Mouse (Mus musculus) midbrain, postnatal 0 days (tissue): ENCODE results near the gene Fam126a. TPM values are rescaled to one million over a fixed set of nuclear protein-coding genes. Genes with fewer than 3 reads are reported as not detected.

Source experiments
- ATAC-seq: fragments of 200-750 bp; cut with Nextera tagmentation; 2 replicates; pipeline ENCODE4 v1.8.0; 2017; ENCODE audit warnings: moderate number of reproducible peaks, mild to moderate bottlenecking, moderate TSS enrichment, moderate library complexity; ENCODE audit not compliant: low FRiP score
- DNase-seq: peaks from one replicate; pipeline ENCODE4 v3.0.0-alpha.2; 2015; ENCODE audit warnings: low spot score
- H3K27ac ChIP-seq: fragments of 300-500 bp; sonication (generic); 2 replicates; pipeline ENCODE4 v1.5.1; 2014; ENCODE audit warnings: low read depth, mild to moderate bottlenecking, low read length, mixed read lengths
- H3K27me3 ChIP-seq: fragments of 300-500 bp; sonication (generic); 2 replicates; pipeline ENCODE4 v1.6.1; 2014; ENCODE audit warnings: low read length, control low read depth, mixed read lengths; ENCODE audit not compliant: insufficient read depth
- H3K36me3 ChIP-seq: fragments of 300-500 bp; sonication (generic); 2 replicates; pipeline ENCODE4 v1.6.1; 2014; ENCODE audit warnings: low read length, control low read depth, mixed read lengths; ENCODE audit not compliant: insufficient read depth
- H3K4me1 ChIP-seq: fragments of 300-500 bp; sonication (generic); 2 replicates; pipeline ENCODE4 v1.6.1; 2014; ENCODE audit warnings: mild to moderate bottlenecking, control low read depth, antibody characterized with exemption, low read length, mixed read lengths; ENCODE audit not compliant: insufficient read depth
- H3K4me2 ChIP-seq: fragments of 300-500 bp; sonication (generic); 2 replicates; pipeline ENCODE4 v1.6.1; 2014; ENCODE audit warnings: low read depth, mild to moderate bottlenecking, low read length, mixed read lengths; ENCODE audit not compliant: poor library complexity, severe bottlenecking
- H3K4me3 ChIP-seq: fragments of 300-500 bp; sonication (generic); 2 replicates; pipeline ENCODE4 v1.5.1; 2014; ENCODE audit warnings: low read depth, mild to moderate bottlenecking, low read length, moderate library complexity
- H3K9ac ChIP-seq: fragments of 300-500 bp; sonication (generic); replicated peaks from 2 replicates; pipeline ENCODE4 v1.6.1; 2014; ENCODE audit warnings: mild to moderate bottlenecking, low read length, moderate library complexity, mixed read lengths; ENCODE audit not compliant: poor library complexity, severe bottlenecking
- H3K9me3 ChIP-seq: fragments of 300-500 bp; sonication (generic); 2 replicates; pipeline ENCODE4 v1.6.1; 2016; ENCODE audit warnings: low read length, control low read depth
- CTCF ChIP-seq: IDR thresholded peaks from 2 replicates; pipeline ENCODE4 v1.5.1; 2016; ENCODE audit warnings: antibody characterized with exemption, mild to moderate bottlenecking
- WGBS: fragments of 180-500 bp; shearing (Covaris S2); extraction: QIAGEN DNeasy Blood & Tissue Kit; methylation state at CpG from one replicate; pipeline ENCODE4 v1.1.7; 2014; 5-methylcytosine and 5-hydroxymethylcytosine counted together
- polyA plus RNA-seq: library from polyadenylated mRNA; unstranded; fragments of >200 nt; fragmentation: Nextera tagmentation; extraction: Ambion mirVana; gene quantifications from 2 replicates; pipeline ENCODE4 v1.2.1, GENCODE M21; 2015
- total RNA-seq: library from RNA; depleted of rRNA; stranded (reverse); fragments of >200 nt; gene quantifications from 2 replicates; pipeline ENCODE4 v1.2.3, GENCODE M21; 2014

Gene Fam126a
- total and polyA plus RNA-seq, 2 experiments from 2014 or later, result 19.7 to 23.7 TPM

DNA sequence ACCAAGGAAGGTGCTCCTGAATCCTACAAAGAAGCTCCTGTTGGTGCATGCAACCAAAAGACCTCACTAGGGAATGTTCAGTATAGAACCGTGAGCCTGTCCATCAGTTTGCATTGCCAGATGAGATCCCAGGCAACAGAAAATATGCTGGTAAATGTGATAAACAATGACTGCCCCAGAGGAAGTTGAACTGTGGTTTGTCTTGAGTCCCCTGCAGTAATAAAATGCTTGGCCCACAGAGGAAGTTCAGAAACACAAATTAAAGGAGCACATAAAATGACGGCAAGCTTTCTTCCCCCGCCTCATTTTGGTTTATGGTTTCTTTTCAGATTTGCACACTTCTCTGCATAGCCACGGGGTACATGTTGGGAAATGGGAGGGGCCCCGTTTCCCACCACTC is 8.3 kb upstream of the Fam126a start:
- DNase-seq, result no peak
- ATAC-seq, result no peak
- Histone ChIP-seq H3K36me3 (no peaks in the 10 kb centered on the region), H3K27me3 (no peaks in the 10 kb centered on the region; the same call in 1 of the 2 replicates), H3K9me3 (no peaks in the 10 kb centered on the region), H3K4me3 (no peak overlapping the region), H3K27ac (no peak overlapping the region), H3K4me1 (no peaks in the 10 kb centered on the region), H3K9ac (no peak overlapping the region), H3K4me2 (no peak overlapping the region)
- no peak for TF ChIP-seq CTCF
- WGBS, result 79% methylated on average over 5 of the region's 5 CpGs

DNA sequence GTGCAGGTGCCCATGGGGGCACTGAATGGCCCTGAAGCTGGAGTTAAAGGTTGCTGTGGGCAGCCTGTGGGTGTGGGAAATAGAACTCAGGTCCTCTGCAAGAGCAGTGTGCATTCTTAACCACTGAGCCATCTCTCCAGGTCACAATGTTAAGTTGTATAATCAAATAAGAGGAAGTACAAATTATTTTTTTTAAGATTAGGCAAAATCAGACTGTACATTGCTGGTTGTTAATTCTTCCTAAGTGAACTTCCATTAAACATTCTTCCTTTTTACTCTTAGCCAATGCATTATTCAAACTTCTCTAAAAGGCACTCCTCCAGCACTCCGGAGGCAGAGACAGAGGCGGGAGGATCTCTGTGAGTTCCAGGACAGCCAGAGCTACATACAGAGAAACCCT is 7.7 kb upstream of the Fam126a start:
- Histone ChIP-seq H3K4me3 (no peak overlapping the region), H3K27ac (no peak overlapping the region), H3K4me1 (no peaks in the 10 kb centered on the region), H3K27me3 (no peaks in the 10 kb centered on the region), H3K36me3 (no peaks in the 10 kb centered on the region), H3K9me3 (no peaks in the 10 kb centered on the region), H3K9ac (no peak overlapping the region), H3K4me2 (no peak overlapping the region)
- no peak for TF ChIP-seq CTCF
- ATAC-seq, result no peak
- DNase-seq, result no peak
- 88% methylated on average over 2 of the region's 2 CpGs for WGBS

DNA sequence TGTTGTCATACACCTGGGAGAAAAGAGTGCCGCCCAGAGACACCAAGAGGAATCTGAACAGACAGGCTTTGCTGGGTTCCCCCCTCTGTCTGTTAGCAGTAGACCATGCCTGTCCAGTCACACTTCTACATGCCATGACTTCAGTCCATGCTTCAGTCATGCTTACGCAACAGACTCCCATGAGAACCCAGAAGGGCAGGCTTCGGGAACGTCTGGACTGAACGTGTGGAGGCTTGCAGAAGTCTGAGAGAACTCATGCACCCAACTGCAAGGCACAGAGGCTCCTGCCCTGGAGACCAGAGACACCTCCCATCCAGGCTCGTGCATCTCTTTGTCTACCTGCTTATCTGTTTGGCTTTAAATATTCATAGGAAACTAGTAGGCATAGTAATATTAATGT is 6.2 kb upstream of the Fam126a start:
- no peak overlapping the region for H3K4me2 ChIP-seq
- H3K27ac ChIP-seq, result no peak overlapping the region
- 84% methylated on average over 6 of the region's 6 CpGs for WGBS
- DNase-seq (no peak), ATAC-seq (no peak)
- no peaks in the 10 kb centered on the region for H3K9me3 ChIP-seq
- H3K36me3 ChIP-seq, result no peaks in the 10 kb centered on the region
- H3K9ac ChIP-seq, result no peak overlapping the region
- H3K27me3 ChIP-seq, result no peaks in the 10 kb centered on the region
- TF ChIP-seq CTCF, result no peak
- H3K4me1 ChIP-seq, result no peaks in the 10 kb centered on the region
- no peak overlapping the region for H3K4me3 ChIP-seq

DNA sequence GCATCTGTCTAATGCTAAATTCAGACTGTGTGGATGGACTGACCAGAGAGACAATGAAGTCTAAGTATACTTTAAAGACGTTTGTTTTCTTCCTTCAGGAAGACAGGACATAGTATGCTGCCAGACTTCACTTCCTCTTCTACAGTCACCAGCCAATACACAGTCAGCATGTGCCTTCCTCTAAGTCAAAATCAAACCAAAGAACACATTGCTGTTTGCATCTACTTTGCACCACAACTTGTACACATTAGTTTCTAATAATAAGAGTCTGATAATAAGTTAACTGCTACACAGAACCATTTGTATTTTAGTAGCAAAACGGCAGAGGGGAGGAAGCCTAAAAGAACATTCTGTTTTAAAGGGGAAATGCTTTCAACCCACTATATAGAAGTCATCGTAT is 4.5 kb upstream of the Fam126a start:
- no peak overlapping the region for H3K27ac ChIP-seq
- no peak overlapping the region for H3K4me2 ChIP-seq
- no peaks in the 10 kb centered on the region for H3K27me3 ChIP-seq
- H3K36me3 ChIP-seq, result no peaks in the 10 kb centered on the region
- H3K4me1 ChIP-seq, result no peaks in the 10 kb centered on the region
- H3K9me3 ChIP-seq, result no peaks in the 10 kb centered on the region
- no peak overlapping the region for H3K9ac ChIP-seq
- TF ChIP-seq CTCF, result no peak
- no peak overlapping the region for H3K4me3 ChIP-seq
- DNase-seq, result no peak
- no peak for ATAC-seq
- 62% methylated on average over 3 of the region's 3 CpGs for WGBS

DNA sequence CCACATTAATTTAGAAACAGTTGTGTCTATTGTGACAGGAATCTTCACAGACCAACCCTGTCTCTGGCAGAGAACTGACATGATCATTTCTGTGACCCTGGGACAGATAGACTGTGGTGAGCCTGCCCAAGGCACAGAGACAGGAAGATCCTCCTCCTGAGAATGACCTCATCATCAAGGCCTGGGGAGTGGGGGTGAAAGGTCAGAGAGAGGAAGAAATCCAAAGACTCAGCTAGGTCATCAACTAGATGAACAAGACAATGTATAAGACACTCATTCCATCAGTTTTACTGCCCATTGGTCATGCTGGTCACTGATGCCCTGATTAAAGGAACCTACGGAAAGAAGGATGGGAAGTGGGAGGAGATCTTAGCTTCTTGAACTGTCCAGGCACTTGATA is 3.6 kb upstream of the Fam126a start:
- H3K27me3 ChIP-seq, result no peaks in the 10 kb centered on the region
- H3K9me3 ChIP-seq, result no peaks in the 10 kb centered on the region
- H3K9ac ChIP-seq, result no peak overlapping the region
- no peak overlapping the region for H3K4me2 ChIP-seq
- no peak overlapping the region for H3K4me3 ChIP-seq
- no peak overlapping the region for H3K27ac ChIP-seq
- no peaks in the 10 kb centered on the region for H3K36me3 ChIP-seq
- no peaks in the 10 kb centered on the region for H3K4me1 ChIP-seq
- DNase-seq, result no peak
- ATAC-seq, result no peak
- TF ChIP-seq CTCF, result no peak
- WGBS, result 71% methylated on average over 1 of the region's 1 CpGs

DNA sequence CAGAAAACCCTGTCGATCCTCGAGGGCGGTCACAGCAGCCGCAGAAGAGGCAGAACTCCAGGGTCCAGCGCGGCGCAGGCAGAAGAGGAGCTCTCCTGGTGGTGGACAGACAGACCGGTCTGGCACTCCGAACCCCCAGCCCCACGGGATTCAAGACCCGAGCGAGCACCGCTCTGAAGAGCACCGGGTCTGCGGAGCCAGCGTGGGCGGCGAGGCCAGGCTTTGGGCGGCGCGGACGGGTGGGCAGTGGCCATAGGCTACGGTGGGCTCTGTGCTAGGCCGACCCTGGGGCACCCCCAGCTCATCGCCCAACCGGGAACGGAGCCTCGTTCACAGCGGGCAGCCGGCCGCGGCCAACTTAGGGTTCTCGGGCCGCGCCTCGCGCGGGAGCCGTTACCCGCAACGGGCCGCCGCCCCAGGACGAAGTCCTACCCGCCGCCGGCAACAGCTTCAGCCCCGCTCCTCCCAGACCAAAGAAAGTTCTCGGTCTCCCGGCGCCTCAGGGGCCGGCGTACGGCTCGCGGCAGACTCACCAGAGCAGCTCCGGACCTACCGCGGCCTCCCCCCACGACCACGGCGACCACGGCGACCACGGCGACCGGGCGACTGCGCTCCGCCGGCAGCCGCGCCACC is 428 bp downstream of the Fam126a start:
- Histone ChIP-seq H3K27ac (peak overlapping the region; percentile 39; the same call in 1 of the 2 replicates), H3K27me3 (no peaks in the 10 kb centered on the region), H3K9ac (peak overlapping the region; percentile 73), H3K9me3 (no peaks in the 10 kb centered on the region), H3K4me3 (peak overlapping the region; percentile 69), H3K4me1 (no peaks in the 10 kb centered on the region), H3K36me3 (no peaks in the 10 kb centered on the region), H3K4me2 (peak overlapping the region; percentile 73)
- 1% methylated on average over 69 of the region's 73 CpGs for WGBS
- DNase-seq (peak; percentile 19), ATAC-seq (peak; percentile 71)
- no peak for TF ChIP-seq CTCF
